Mouse (Mus musculus): ENCODE results near the gene Stra8. TPM values are rescaled to one million over a fixed set of nuclear protein-coding genes. Genes with fewer than 3 reads are reported as not detected.
A peak's percentile ranks its signal among the peaks of the same experiment; 100 is the strongest.

The Stra8 gene
- polyA plus RNA-seq, 1 experiment from 2014 or later = not detected

DNA sequence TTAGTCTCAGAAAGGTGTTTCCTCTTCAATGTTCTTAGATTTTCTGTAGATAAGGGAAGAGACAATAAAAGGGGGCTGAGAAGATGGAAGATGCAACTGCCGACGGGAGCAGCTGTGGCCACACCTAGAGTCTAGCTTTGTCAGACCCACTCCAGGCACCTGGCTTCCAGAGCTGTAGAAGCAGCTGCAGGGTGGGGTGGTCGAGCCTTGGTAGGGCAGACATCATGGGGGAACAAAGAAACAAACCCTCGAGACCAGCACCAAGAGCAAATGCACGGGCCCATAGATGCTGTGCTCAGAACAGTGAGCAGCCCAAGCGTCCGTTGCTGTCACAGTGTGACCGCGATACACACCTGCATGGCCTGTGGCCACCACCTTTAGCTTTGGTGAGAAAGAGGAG is 22.5 kb downstream of the Stra8 start:
- 91% methylated on average over 9 of the region's 9 CpGs for WGBS
- Histone ChIP-seq H3K36me3 (ENCODE audit: control insufficient read depth, insufficient read depth, low read length) (no peaks in the 10 kb centered on the region), H3K9me3 (replicated peaks; ENCODE audit: control insufficient read depth, low read length) (no peaks in the 10 kb centered on the region), H3K27me3 (replicated peaks; ENCODE audit: control insufficient read depth, insufficient read depth, low read length) (no peaks in the 10 kb centered on the region), H3K9ac (ENCODE audit: low read length) (no peak overlapping the region), H3K4me3 (ENCODE audit: low read depth, low read length) (no peak overlapping the region), H3K4me1 (ENCODE audit: control insufficient read depth, insufficient read depth, low read length) (no peaks in the 10 kb centered on the region), H3K27ac (ENCODE audit: low read depth, low read length) (no peak overlapping the region), H3K4me2 (ENCODE audit: low read length) (no peak overlapping the region)
- DNase-seq (ENCODE audit: low spot score) (no peak), ATAC-seq (no peak)

DNA sequence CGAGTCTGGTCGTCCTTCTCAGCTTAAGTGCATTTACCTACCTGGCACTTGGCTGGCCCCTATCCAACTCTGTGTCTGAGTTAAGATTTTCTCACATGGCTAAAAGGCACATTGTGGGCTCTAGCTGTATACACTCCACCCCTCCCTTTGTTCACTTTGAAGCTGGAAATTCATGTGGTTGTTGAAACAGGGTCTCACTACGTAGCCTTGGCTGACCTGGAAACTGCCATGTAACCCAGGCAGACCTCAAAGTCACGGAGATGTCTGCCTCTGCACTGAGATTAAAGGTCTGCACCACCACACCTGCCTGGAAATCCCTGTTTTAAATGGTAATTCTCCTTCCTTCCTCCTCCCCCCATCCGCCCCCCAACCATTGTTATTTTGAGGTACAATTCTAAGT is 23.5 kb downstream of the Stra8 start:
- DNase-seq (ENCODE audit: low spot score) = no peak
- no peaks in the 10 kb centered on the region for H3K36me3 ChIP-seq (ENCODE audit: control insufficient read depth, insufficient read depth, low read length)
- no peak overlapping the region for H3K4me3 ChIP-seq (ENCODE audit: low read depth, low read length)
- H3K9me3 ChIP-seq (replicated peaks; ENCODE audit: control insufficient read depth, low read length) = no peaks in the 10 kb centered on the region
- H3K9ac ChIP-seq (ENCODE audit: low read length) = no peak overlapping the region
- no peaks in the 10 kb centered on the region for H3K4me1 ChIP-seq (ENCODE audit: control insufficient read depth, insufficient read depth, low read length)
- no peak for ATAC-seq
- no peak overlapping the region for H3K4me2 ChIP-seq (ENCODE audit: low read length)
- 67% methylated on average over 5 of the region's 5 CpGs for WGBS
- no peak overlapping the region for H3K27ac ChIP-seq (ENCODE audit: low read depth, low read length)
- no peaks in the 10 kb centered on the region for H3K27me3 ChIP-seq (replicated peaks; ENCODE audit: control insufficient read depth, insufficient read depth, low read length)

DNA sequence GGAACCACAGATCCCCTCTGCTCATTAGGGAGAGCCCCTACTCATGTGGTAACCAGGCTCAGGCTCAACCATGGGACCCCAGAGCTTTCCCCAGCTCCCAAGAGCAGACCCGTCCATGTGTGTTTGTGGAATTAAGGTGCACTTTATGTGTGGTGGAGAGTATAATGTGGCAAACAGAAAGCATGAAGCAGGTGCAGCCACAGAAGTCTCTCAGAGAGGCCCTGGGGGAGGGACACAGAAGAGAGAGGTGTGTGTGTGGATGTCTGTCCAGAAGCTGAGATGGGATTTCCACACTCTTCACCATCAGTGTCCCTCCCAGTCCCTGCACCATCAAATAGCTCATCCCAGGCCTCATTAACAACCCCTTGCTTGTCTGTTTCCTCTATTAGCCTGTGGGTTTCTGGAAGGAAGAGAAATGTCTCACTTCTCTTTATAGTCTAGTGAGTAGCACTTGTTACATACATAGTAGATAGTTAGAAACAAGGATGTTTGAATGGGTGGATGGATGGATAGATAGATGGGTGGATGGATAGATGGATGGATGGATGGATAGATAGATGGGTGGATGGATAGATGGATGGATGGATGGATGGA is 26.6 kb downstream of the Stra8 start:
- 80% methylated on average over 1 of the region's 1 CpGs for WGBS
- no peaks in the 10 kb centered on the region for H3K27me3 ChIP-seq (replicated peaks; ENCODE audit: control insufficient read depth, insufficient read depth, low read length)
- ATAC-seq (no peak), DNase-seq (ENCODE audit: low spot score) (no peak)
- no peak overlapping the region for H3K9ac ChIP-seq (ENCODE audit: low read length)
- no peaks in the 10 kb centered on the region for H3K9me3 ChIP-seq (replicated peaks; ENCODE audit: control insufficient read depth, low read length)
- no peak overlapping the region for H3K4me3 ChIP-seq (ENCODE audit: low read depth, low read length)
- no peaks in the 10 kb centered on the region for H3K4me1 ChIP-seq (ENCODE audit: control insufficient read depth, insufficient read depth, low read length)
- H3K4me2 ChIP-seq (ENCODE audit: low read length) = no peak overlapping the region
- no peaks in the 10 kb centered on the region for H3K36me3 ChIP-seq (ENCODE audit: control insufficient read depth, insufficient read depth, low read length)
- no peak overlapping the region for H3K27ac ChIP-seq (ENCODE audit: low read depth, low read length)

DNA sequence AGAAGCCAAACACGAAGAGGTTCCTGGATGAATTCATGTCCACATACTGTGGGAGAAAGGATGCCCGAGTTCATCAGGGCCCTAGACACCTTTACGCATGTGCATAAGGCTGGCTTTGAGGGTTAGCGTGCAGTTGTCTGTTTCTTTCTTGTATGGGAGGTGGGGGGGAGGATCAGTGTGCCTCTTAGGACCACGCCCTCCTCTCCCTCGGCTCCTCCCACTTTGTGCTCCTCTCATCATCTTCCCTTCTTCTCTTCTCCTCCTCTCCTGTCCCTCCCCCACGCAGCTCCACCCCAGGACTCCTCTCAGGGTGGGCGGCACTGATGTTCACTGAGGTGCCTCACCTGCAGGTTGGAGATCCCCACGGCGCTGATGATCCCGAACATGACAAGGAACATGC is 28.5 kb downstream of the Stra8 start:
- Histone ChIP-seq H3K27me3 (replicated peaks; ENCODE audit: control insufficient read depth, insufficient read depth, low read length) (no peaks in the 10 kb centered on the region), H3K4me3 (ENCODE audit: low read depth, low read length) (peak overlapping the region; percentile 14; the same call in 1 of the 2 replicates), H3K9me3 (replicated peaks; ENCODE audit: control insufficient read depth, low read length) (no peaks in the 10 kb centered on the region), H3K4me1 (ENCODE audit: control insufficient read depth, insufficient read depth, low read length) (no peaks in the 10 kb centered on the region), H3K9ac (ENCODE audit: low read length) (0 out of 2 replicates have a peak overlapping the region, but pooled peaks have one; percentile 40), H3K36me3 (ENCODE audit: control insufficient read depth, insufficient read depth, low read length) (no peaks in the 10 kb centered on the region), H3K4me2 (ENCODE audit: low read length) (peak overlapping the region; percentile 36), H3K27ac (ENCODE audit: low read depth, low read length) (no peak overlapping the region)
- 0 out of 2 replicates have a peak, but pooled peaks have one; percentile 23 for ATAC-seq
- 21% methylated on average over 11 of the region's 11 CpGs for WGBS
- DNase-seq (ENCODE audit: low spot score) = peak; percentile 8

DNA sequence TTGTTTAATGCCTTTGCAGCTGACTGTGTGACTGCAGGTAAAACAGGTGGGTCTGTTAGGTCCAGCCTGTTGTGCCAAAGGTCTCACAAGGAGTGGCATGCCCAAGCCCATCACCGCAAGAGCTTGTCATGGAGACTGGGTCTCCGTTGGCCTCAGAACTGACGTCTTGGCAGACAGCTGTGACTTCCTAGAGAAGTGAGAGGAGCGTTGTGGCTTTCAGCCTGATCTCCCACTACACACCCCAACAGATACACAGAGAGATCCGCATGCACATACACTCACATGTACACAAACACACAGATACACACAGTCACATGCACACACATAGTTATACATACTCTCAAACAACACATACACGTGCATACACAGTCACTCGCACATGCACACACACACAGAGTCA is 31.6 kb downstream of the Stra8 start:
- H3K4me2 ChIP-seq (ENCODE audit: low read length) = no peak overlapping the region
- no peaks in the 10 kb centered on the region for H3K4me1 ChIP-seq (ENCODE audit: control insufficient read depth, insufficient read depth, low read length)
- H3K4me3 ChIP-seq (ENCODE audit: low read depth, low read length) = no peak overlapping the region
- H3K36me3 ChIP-seq (ENCODE audit: control insufficient read depth, insufficient read depth, low read length) = no peaks in the 10 kb centered on the region
- ATAC-seq = no peak
- DNase-seq (ENCODE audit: low spot score) = no peak
- H3K27me3 ChIP-seq (replicated peaks; ENCODE audit: control insufficient read depth, insufficient read depth, low read length) = no peaks in the 10 kb centered on the region
- 87% methylated on average over 7 of the region's 7 CpGs for WGBS
- H3K9ac ChIP-seq (ENCODE audit: low read length) = no peak overlapping the region
- H3K9me3 ChIP-seq (replicated peaks; ENCODE audit: control insufficient read depth, low read length) = no peaks in the 10 kb centered on the region
- H3K27ac ChIP-seq (ENCODE audit: low read depth, low read length) = no peak overlapping the region

DNA sequence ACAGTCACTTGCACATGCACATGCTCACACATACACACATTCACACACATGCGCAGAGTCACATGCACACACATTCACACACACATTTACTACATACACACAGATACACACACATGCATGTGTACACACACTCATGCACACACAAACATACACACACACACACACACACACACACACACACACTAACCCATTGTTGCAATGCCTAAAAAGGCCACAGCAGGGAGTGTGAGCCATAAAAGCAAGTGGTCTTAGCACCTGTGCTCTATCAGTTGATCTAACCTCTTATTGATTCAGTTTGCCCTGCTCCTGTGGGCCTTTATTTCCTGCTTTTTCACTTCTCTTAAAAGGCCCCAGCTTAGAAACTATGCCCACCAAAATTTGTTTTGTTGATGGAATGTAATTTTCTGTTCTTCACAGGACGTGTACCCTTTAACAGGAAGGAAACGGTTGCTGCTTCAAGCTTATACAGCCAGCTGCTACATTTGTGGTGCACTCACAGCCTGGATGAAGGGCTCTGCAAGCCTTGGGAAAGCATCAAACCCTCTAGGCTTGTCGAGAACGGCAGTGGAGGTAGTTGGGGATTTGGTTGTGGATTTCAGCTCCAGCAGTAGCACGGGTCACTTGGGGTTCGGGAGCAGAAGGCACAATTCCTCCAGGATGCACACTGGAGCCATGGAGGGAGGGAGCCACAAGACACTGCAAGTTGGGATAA is 32.1 kb downstream of the Stra8 start:
- 77% methylated on average over 7 of the region's 7 CpGs for WGBS
- DNase-seq (ENCODE audit: low spot score) (no peak), ATAC-seq (no peak)

DNA sequence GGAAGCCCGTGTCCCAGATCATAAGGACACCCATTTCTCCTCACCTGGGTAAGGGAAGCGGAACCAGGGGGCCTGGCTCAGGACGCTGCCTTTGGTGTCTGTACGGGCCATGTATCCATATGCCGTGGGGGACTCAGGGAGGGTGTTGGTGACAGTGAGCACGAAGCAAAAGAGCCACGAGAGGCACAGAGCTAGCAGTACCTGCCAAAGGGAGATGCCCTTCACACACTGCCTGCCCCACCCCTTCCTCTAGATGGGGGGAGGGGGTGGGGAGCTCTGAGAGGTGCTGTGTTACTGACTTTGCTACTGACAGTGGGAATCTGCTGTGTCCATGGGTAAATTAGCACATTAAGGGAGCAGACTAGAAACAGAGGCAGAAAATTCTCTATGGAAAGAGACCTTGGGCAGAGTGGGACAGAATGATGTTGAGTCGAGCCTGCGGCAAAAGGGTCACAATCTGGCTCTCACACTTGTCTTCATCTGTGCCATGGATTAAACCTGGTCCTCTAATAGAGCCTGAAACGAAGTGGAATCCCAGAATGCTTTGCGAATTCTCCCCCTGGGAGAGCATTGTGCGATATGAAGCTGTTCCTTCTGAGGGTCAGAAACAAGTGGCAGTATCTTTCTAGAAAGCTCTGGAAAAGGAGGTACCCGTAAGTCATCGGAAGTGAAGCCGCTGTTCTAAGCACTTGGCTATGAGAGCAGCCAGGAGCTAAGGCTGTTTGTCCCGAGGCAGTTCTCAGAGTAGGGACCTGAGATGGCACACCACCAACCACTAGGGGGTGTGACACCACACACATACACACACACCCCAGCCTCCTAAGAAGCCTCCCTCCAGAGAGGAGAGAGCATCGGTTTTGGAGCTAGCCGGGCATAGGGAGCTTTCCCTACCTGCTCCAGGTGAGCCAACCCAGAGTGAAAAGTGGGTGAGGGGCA is 35.2 kb downstream of the Stra8 start:
- Histone ChIP-seq H3K9me3 (replicated peaks; ENCODE audit: control insufficient read depth, low read length) (no peaks in the 10 kb centered on the region), H3K27me3 (replicated peaks; ENCODE audit: control insufficient read depth, insufficient read depth, low read length) (no peaks in the 10 kb centered on the region), H3K4me2 (ENCODE audit: low read length) (peak overlapping the region; percentile 36), H3K4me1 (ENCODE audit: control insufficient read depth, insufficient read depth, low read length) (no peaks in the 10 kb centered on the region), H3K4me3 (ENCODE audit: low read depth, low read length) (no peak overlapping the region), H3K9ac (ENCODE audit: low read length) (peak overlapping the region; percentile 41), H3K27ac (ENCODE audit: low read depth, low read length) (no peak overlapping the region), H3K36me3 (ENCODE audit: control insufficient read depth, insufficient read depth, low read length) (no peaks in the 10 kb centered on the region)
- 55% methylated on average over 18 of the region's 18 CpGs for whole genome bisulfite sequencing
- DNase-seq (ENCODE audit: low spot score) (peak; percentile 62), ATAC-seq (peak; percentile 83)

More for the DNA sequence above, 32.1 kb downstream of the Stra8 start:
- H3K4me3 ChIP-seq (ENCODE audit: low read depth, low read length) = no peak overlapping the region
- no peak overlapping the region for H3K9ac ChIP-seq (ENCODE audit: low read length)
- no peaks in the 10 kb centered on the region for H3K9me3 ChIP-seq (replicated peaks; ENCODE audit: control insufficient read depth, low read length)
- H3K4me1 ChIP-seq (ENCODE audit: control insufficient read depth, insufficient read depth, low read length) = no peaks in the 10 kb centered on the region
- H3K27ac ChIP-seq (ENCODE audit: low read depth, low read length) = no peak overlapping the region
- no peaks in the 10 kb centered on the region for H3K27me3 ChIP-seq (replicated peaks; ENCODE audit: control insufficient read depth, insufficient read depth, low read length)
- no peak overlapping the region for H3K4me2 ChIP-seq (ENCODE audit: low read length)
- no peaks in the 10 kb centered on the region for H3K36me3 ChIP-seq (ENCODE audit: control insufficient read depth, insufficient read depth, low read length)

DNA sequence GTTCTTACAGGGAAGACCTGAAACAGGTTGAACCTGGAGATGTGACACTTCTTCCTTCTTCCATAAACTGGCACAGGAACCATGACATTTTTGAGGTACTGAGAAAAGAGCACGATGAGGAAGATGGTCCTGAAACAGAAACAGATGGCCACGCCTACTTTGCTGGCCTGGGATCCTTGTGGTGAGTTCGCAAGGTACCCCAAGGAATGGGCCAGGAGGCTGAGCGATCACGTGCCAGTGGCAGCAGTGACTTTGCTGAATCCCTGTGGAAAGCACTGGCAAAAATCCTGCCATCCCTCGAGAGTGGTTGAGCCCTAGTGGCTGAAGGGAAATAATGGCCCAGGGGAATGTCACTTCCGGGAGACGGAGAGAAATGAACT is 35.9 kb downstream of the Stra8 start:
- DNase-seq (ENCODE audit: low spot score) (peak; percentile 2), ATAC-seq (no peak)
- Histone ChIP-seq H3K4me2 (ENCODE audit: low read length) (peak overlapping the region; percentile 36; the same call in 1 of the 2 replicates), H3K9me3 (replicated peaks; ENCODE audit: control insufficient read depth, low read length) (no peaks in the 10 kb centered on the region), H3K36me3 (ENCODE audit: control insufficient read depth, insufficient read depth, low read length) (no peaks in the 10 kb centered on the region), H3K27ac (ENCODE audit: low read depth, low read length) (no peak overlapping the region), H3K9ac (ENCODE audit: low read length) (peak overlapping the region; percentile 41; the same call in 1 of the 2 replicates), H3K4me3 (ENCODE audit: low read depth, low read length) (no peak overlapping the region), H3K4me1 (ENCODE audit: control insufficient read depth, insufficient read depth, low read length) (no peaks in the 10 kb centered on the region), H3K27me3 (replicated peaks; ENCODE audit: control insufficient read depth, insufficient read depth, low read length) (no peaks in the 10 kb centered on the region)
- whole genome bisulfite sequencing = 46% methylated on average over 8 of the region's 8 CpGs

Data from forebrain, embryonic 14.5 days (tissue).